Comparison of ENCODE assay signal across 9 mouse cellular contexts in the genomic region with DNA sequence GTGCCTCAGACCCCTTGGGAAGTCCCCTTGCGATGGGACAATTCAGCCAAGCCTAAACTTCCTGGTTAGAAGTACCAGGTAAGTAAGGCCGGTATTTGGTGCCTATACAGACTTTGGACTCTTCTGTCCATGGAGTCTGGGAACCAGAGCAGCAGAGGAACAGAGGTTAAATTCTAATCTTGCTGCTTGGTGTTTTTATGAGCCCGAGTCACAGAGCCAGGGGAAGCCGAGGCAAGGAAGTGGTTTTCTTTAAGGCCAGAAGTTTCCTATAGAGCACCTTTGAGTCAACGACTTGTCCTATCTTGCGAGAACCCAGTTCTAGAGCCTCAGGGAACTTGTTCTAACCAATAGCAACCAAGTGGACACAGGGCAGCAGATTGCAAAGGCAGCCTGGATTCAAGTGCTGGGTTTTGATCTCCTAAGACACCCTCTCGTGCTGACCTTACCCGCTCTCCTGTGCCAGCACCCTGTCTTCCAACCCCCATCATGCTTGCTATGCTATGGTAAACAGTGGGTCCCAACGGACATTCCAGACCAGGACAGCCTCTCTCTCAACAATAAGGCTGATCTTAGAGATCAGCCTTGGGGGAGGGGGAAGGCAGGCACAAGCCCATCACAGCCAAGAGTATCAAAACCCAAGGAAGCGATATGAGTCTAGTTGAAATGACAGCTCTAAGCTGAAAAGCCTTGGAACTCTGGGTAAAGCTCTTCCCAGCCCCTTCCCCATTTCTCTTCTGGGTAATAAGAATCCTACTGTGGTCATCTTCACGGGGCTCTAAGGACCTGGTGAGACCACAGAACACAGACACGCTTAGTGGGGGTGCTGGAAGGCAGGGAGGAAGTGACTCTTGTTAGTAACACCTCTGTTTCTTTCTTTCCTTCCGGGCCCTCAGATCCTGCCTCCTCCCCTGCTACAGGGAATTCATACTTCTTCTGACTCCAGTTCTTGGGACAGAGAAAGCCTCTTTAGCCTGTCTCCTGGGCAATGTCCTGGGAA. TPM values are rescaled to one million over a fixed set of nuclear protein-coding genes. Genes with fewer than 3 reads are reported as not detected.
DNase-seq lines count a peak whose midpoint lies in the region; ATAC-seq and TF ChIP-seq lines count a peak whose summit lies in the region.
"Had no signal": no experiment of that assay in that cellular context is flagged by ENCODE, and none has a peak within 500 bp of the region (broad histone marks: within the 10 kb centered on the region; RNA-seq: fewer than 3 reads in every experiment).

No protein-coding gene starts in this region.

- 58% methylated on average over 13 of the region's 13 CpGs for WGBS in kidney, embryonic 15.5 days
- 39% methylated on average over 13 of the region's 13 CpGs for WGBS in small intestine, adult 2 months

- peak; percentile 62 for DNase-seq in kidney, adult 11 months
- DNase-seq in kidney, postnatal 10 days, result no peak
- DNase-seq in embryo, embryonic 10 days (ENCODE audit: low spot score), result no peak
- no peak for DNase-seq in left cerebral cortex, adult 8-10 months (ENCODE audit: low spot score in 2 of 2)

- TF ChIP-seq POLR2A in small intestine, adult 2 months (IDR thresholded peaks at IDR 0.05; ENCODE audit: low read depth, low read length), result no peak

- H3K27me3 ChIP-seq in kidney, embryonic 15.5 days, result peaks cover 55% of the 10 kb centered on the region
- 0 out of 2 replicates have a peak, but pooled peaks cover 3% of the 10 kb centered on the region for H3K27me3 ChIP-seq in small intestine, adult 2 months (ENCODE audit: control insufficient read depth, insufficient read depth, low read length)

- peak overlapping the region; percentile 98 for H3K4me2 ChIP-seq in kidney, embryonic 15.5 days

- peaks cover 8% of the 10 kb centered on the region for H3K4me1 ChIP-seq in brown adipose tissue, adult 24 weeks (ENCODE audit: control insufficient read depth, insufficient read depth, insufficient read length, low read length)
- peaks cover 75% of the 10 kb centered on the region for H3K4me1 ChIP-seq in kidney, embryonic 15.5 days
- peaks cover 34% of the 10 kb centered on the region for H3K4me1 ChIP-seq in small intestine, adult 2 months (ENCODE audit: control insufficient read depth, insufficient read depth, insufficient read length, low read length)

- 0 out of 2 replicates have a peak overlapping the region, but pooled peaks have one; percentile 56 for H3K9ac ChIP-seq in kidney, embryonic 15.5 days
- H3K9ac ChIP-seq: liver, embryonic 14.5 days had no signal

- no peaks in the 10 kb centered on the region for H3K36me3 ChIP-seq in kidney, embryonic 15.5 days
- H3K36me3 ChIP-seq in small intestine, adult 2 months (ENCODE audit: control insufficient read depth, insufficient read depth, low read length), result no peaks in the 10 kb centered on the region

- no peak for ATAC-seq in kidney, embryonic 15.5 days (replicated peaks; ENCODE audit: low FRiP score)
- ATAC-seq in megakaryocyte-erythroid progenitor cell, adult 5-6 weeks (replicated peaks; ENCODE audit: low FRiP score, low TSS enrichment, poor library complexity, severe bottlenecking), result no peak

- H3K4me3 ChIP-seq in brown adipose tissue, adult 24 weeks (ENCODE audit: insufficient read depth, low read depth, low read length), result peak overlapping the region; percentile 83
- H3K4me3 ChIP-seq in kidney, embryonic 15.5 days (replicated peaks), result peak overlapping the region; percentile 68
- peak overlapping the region; percentile 77 for H3K4me3 ChIP-seq in small intestine, adult 2 months (ENCODE audit: low read depth, low read length)

- H3K27ac ChIP-seq in brown adipose tissue, adult 24 weeks (replicated peaks; ENCODE audit: low read depth, low read length), result peak overlapping the region; percentile 59
- H3K27ac ChIP-seq in kidney, embryonic 15.5 days, result peak overlapping the region; percentile 75
- peak overlapping the region; percentile 72 for H3K27ac ChIP-seq in small intestine, adult 2 months (ENCODE audit: insufficient read depth, low read depth, low read length)
- H3K27ac ChIP-seq: liver, embryonic 14.5 days had no signal

- H3K9me3 ChIP-seq in kidney, embryonic 15.5 days (replicated peaks), result no peaks in the 10 kb centered on the region

- TF ChIP-seq CTCF in small intestine, adult 2 months (IDR thresholded peaks at IDR 0.05; ENCODE audit: extremely low read depth, insufficient read length, insufficient replicate concordance, low read depth, low read length), result no peak

RNA-seq across cellular contexts. Expression of a gene that starts 4.3 kb away (rescaled TPM):
- 1.1 and 2.3 TPM in 2 replicates for polyA plus RNA-seq in brown adipose tissue, adult 24 weeks (2012; ENCODE audit: insufficient read depth, insufficient read length, missing spikeins)
- 14.9 and 15.3 TPM in 2 replicates for polyA plus RNA-seq in kidney, embryonic 15.5 days (2015; fragmentation: Nextera tagmentation; extraction: Ambion mirVana)
- polyA plus RNA-seq in small intestine, adult 2 months (2012; rRNA removed), result 3.6 and 3.9 TPM in 2 replicates
- total RNA-seq in megakaryocyte-erythroid progenitor cell, adult 5-6 weeks (2014; fragmentation: Nextera tagmentation), result 2.4 and 5.0 TPM in 2 replicates
- total RNA-seq in megakaryocyte-erythroid progenitor cell, adult 5-6 weeks (2017), result 0.04 and 1.6 TPM in 2 replicates
- 100 to 1,000 TPM; 130 to 163 (median 146) TPM for total RNA-seq in left cerebral cortex, adult 8-10 months (2022)

RNA-seq across cellular contexts. Expression of a gene that starts 44.8 kb away (rescaled TPM):
- polyA plus RNA-seq in brown adipose tissue, adult 24 weeks (2012; ENCODE audit: insufficient read depth, insufficient read length, missing spikeins), result 3.5 and 3.9 TPM in 2 replicates
- polyA plus RNA-seq in kidney, embryonic 15.5 days (2015; fragmentation: Nextera tagmentation; extraction: Ambion mirVana), result 10.9 and 12.3 TPM in 2 replicates
- 5.5 and 7.7 TPM in 2 replicates for polyA plus RNA-seq in small intestine, adult 2 months (2012; rRNA removed)
- 13.8 and 21.1 TPM in 2 replicates for total RNA-seq in megakaryocyte-erythroid progenitor cell, adult 5-6 weeks (2014; fragmentation: Nextera tagmentation)
- 16.2 and 31.5 TPM in 2 replicates for total RNA-seq in megakaryocyte-erythroid progenitor cell, adult 5-6 weeks (2017)
- 10 to 100 TPM; 10.4 to 14.3 (median 12.4) TPM for total RNA-seq in left cerebral cortex, adult 8-10 months (2022)

RNA-seq across cellular contexts. Expression of a gene that starts 58.9 kb away (rescaled TPM):
- polyA plus RNA-seq in brown adipose tissue, adult 24 weeks (2012; ENCODE audit: insufficient read depth, insufficient read length, missing spikeins), result not detected in 2 replicates
- polyA plus RNA-seq in kidney, embryonic 15.5 days (2015; fragmentation: Nextera tagmentation; extraction: Ambion mirVana), result 0.12 and 0.14 TPM in 2 replicates
- polyA plus RNA-seq in small intestine, adult 2 months (2012; rRNA removed), result not detected in 2 replicates
- total RNA-seq in megakaryocyte-erythroid progenitor cell, adult 5-6 weeks (2014; fragmentation: Nextera tagmentation), result not detected in 2 replicates
- total RNA-seq in megakaryocyte-erythroid progenitor cell, adult 5-6 weeks (2017), result not detected in 2 replicates
- 100 to 1,000 TPM; 130 to 145 (median 137) TPM for total RNA-seq in left cerebral cortex, adult 8-10 months (2022)
